Mouse (Mus musculus) MEL (cell line): Measurements from ENCODE around the gene Rftn1. TPM values are rescaled to one million over a fixed set of nuclear protein-coding genes. Genes with fewer than 3 reads are reported as not detected.

Experiments
- DNase-seq: peaks from one replicate; pipeline ENCODE4 v3.0.0; 2011; ENCODE audit warnings: low read depth, low spot score
- H3K27ac ChIP-seq: 2 replicates; pipeline ENCODE4 v1.5.1; 2012; ENCODE audit warnings: low read depth, mild to moderate bottlenecking, control low read depth, low read length, moderate library complexity; ENCODE audit not compliant: control insufficient read depth
- H3K27me3 ChIP-seq, 2 experiments: fragments of 150-350 bp in 1 of 2; sonication (generic) in 1 of 2; 2 replicates each; pipeline ENCODE4 v1.6.1; 2012; ENCODE audit warnings: low read length in 2 of 2, mild to moderate bottlenecking in 2 of 2, improper control_type of control experiment in 1 of 2, moderate library complexity in 1 of 2; ENCODE audit not compliant: insufficient read depth in 2 of 2, control insufficient read depth in 1 of 2
- H3K36me3 ChIP-seq, 2 experiments: 2 replicates each; pipeline ENCODE4 v1.6.1; 2012 to 2014; ENCODE audit warnings: low read length in 2 of 2, improper control_type of control experiment in 1 of 2, inconsistent platforms in 1 of 2, mild to moderate bottlenecking in 1 of 2; ENCODE audit not compliant: insufficient read depth in 2 of 2, control insufficient read depth in 1 of 2
- H3K4me1 ChIP-seq, 2 experiments: fragments of 150-350 bp in 1 of 2; sonication (generic) in 1 of 2; 2 replicates each; pipeline ENCODE4 v1.6.1; 2012; ENCODE audit warnings: low read length in 2 of 2, improper control_type of control experiment in 1 of 2, mild to moderate bottlenecking in 1 of 2; ENCODE audit not compliant: insufficient read depth in 2 of 2, control insufficient read depth in 1 of 2
- H3K4me3 ChIP-seq, 2 experiments: fragments of 150-350 bp in 1 of 2; sonication (generic) in 1 of 2; 2 replicates each; pipeline ENCODE4 v1.5.1; 2012; ENCODE audit warnings: low read depth in 2 of 2, low read length in 2 of 2, mild to moderate bottlenecking in 2 of 2, moderate library complexity in 2 of 2, control low read depth in 1 of 2, improper control_type of control experiment in 1 of 2; ENCODE audit not compliant: control insufficient read depth in 1 of 2, insufficient read depth in 1 of 2
- H3K79me2 ChIP-seq: 2 replicates; pipeline ENCODE4 v1.6.1; 2012; ENCODE audit warnings: mild to moderate bottlenecking, low read length, moderate library complexity; ENCODE audit not compliant: control insufficient read depth, poor library complexity, insufficient read depth
- H3K9ac ChIP-seq: 2 replicates; pipeline ENCODE4 v1.6.1; 2012; ENCODE audit warnings: low read depth, mild to moderate bottlenecking, control low read depth, low read length, moderate library complexity; ENCODE audit not compliant: control insufficient read depth, poor library complexity, severe bottlenecking
- H3K9me3 ChIP-seq: fragments of 150-350 bp; sonication (generic); replicated peaks from 2 replicates; pipeline ENCODE4 v1.6.1; 2012; ENCODE audit warnings: mild to moderate bottlenecking, low read length, improper control_type of control experiment, moderate library complexity; ENCODE audit not compliant: insufficient read depth
- CHD1 ChIP-seq: IDR thresholded peaks from 2 replicates; pipeline ENCODE4 v1.6.1; 2012; ENCODE audit warnings: low read depth, mild to moderate bottlenecking, inconsistent platforms, low read length, improper control_type of control experiment
- CHD2 ChIP-seq: IDR thresholded peaks from 2 replicates; pipeline ENCODE4 v1.6.1; 2011; ENCODE audit warnings: low read length, improper control_type of control experiment
- CTCF ChIP-seq, 3 experiments: IDR thresholded peaks in 2 of 3; conservative IDR thresholded peaks in 1 of 3; 2 replicates each; pipeline ENCODE4 v1.5.1; 2011 to 2012; ENCODE audit warnings: low read length in 3 of 3, low read depth in 2 of 3, mild to moderate bottlenecking in 2 of 3, improper control_type of control experiment in 1 of 3, inconsistent platforms in 1 of 3, mixed read lengths in 1 of 3, moderate library complexity in 1 of 3; ENCODE audit not compliant: control insufficient read depth in 1 of 3, insufficient read depth in 1 of 3, poor library complexity in 1 of 3, severe bottlenecking in 1 of 3
- E2F4 ChIP-seq: IDR thresholded peaks from 2 replicates; pipeline ENCODE4 v1.6.1; 2011; ENCODE audit warnings: low read depth, low read length, improper control_type of control experiment, borderline replicate concordance
- ELF1 ChIP-seq: IDR thresholded peaks from 2 replicates; pipeline ENCODE4 v1.6.1; 2014; ENCODE audit warnings: low read depth, mild to moderate bottlenecking, inconsistent platforms, low read length, improper control_type of control experiment, moderate library complexity
- EP300 ChIP-seq, 2 experiments: IDR thresholded peaks; 2 replicates each; pipeline ENCODE4 v1.6.1; 2011; ENCODE audit warnings: improper control_type of control experiment in 2 of 2, low read length in 2 of 2, low read depth in 1 of 2, mild to moderate bottlenecking in 1 of 2
- ETS1 ChIP-seq: IDR thresholded peaks from 2 replicates; pipeline ENCODE4 v1.6.1; 2012; ENCODE audit warnings: low read depth, mild to moderate bottlenecking, inconsistent platforms, low read length, improper control_type of control experiment, moderate library complexity
- GATA1 ChIP-seq: IDR thresholded peaks from 2 replicates; pipeline ENCODE4 v1.6.1; 2011; ENCODE audit warnings: low read depth, low read length, improper control_type of control experiment
- MAFK ChIP-seq: IDR thresholded peaks from 2 replicates; pipeline ENCODE4 v1.6.1; 2011; ENCODE audit warnings: low read depth, mild to moderate bottlenecking, low read length, improper control_type of control experiment, borderline replicate concordance
- MAZ ChIP-seq: IDR thresholded peaks from 2 replicates; pipeline ENCODE4 v1.6.1; 2012; ENCODE audit warnings: low read depth, mild to moderate bottlenecking, inconsistent platforms, low read length, improper control_type of control experiment
- NELFE ChIP-seq: IDR thresholded peaks from 2 replicates; pipeline ENCODE4 v1.6.1; 2011; ENCODE audit warnings: low read depth, low read length, improper control_type of control experiment
- NRF1 ChIP-seq: IDR thresholded peaks from 2 replicates; pipeline ENCODE4 v1.6.1; 2014; ENCODE audit warnings: low read depth, mild to moderate bottlenecking, inconsistent platforms, low read length, improper control_type of control experiment, moderate library complexity; ENCODE audit not compliant: poor library complexity, insufficient read depth, severe bottlenecking
- POLR2AphosphoS2 ChIP-seq: IDR thresholded peaks from 2 replicates; pipeline ENCODE4 v1.6.1; 2011; ENCODE audit warnings: low read length, improper control_type of control experiment
- POLR2AphosphoS5 ChIP-seq: IDR thresholded peaks from 2 replicates; pipeline ENCODE4 v1.6.1; 2012; ENCODE audit warnings: low read depth, borderline replicate concordance, mild to moderate bottlenecking, inconsistent platforms, low read length, moderate library complexity, mixed read lengths
- RCOR1 ChIP-seq: IDR thresholded peaks from 2 replicates; pipeline ENCODE4 v1.6.1; 2012; ENCODE audit warnings: low read depth, mild to moderate bottlenecking, inconsistent platforms, low read length, improper control_type of control experiment
- SMC3 ChIP-seq: IDR thresholded peaks from 2 replicates; pipeline ENCODE4 v1.6.1; 2011; ENCODE audit warnings: low read depth, low read length, improper control_type of control experiment
- TBP ChIP-seq: IDR thresholded peaks from 2 replicates; pipeline ENCODE4 v1.8.0; 2011; ENCODE audit warnings: low read depth, low read length, improper control_type of control experiment
- TCF12 ChIP-seq: IDR thresholded peaks from 2 replicates; pipeline ENCODE4 v1.6.1; 2014; ENCODE audit warnings: low read depth, mild to moderate bottlenecking, inconsistent platforms, low read length, improper control_type of control experiment, moderate library complexity
- UBTF ChIP-seq: IDR thresholded peaks from 2 replicates; pipeline ENCODE4 v1.6.1; 2012; ENCODE audit warnings: low read depth, mild to moderate bottlenecking, inconsistent platforms, low read length, improper control_type of control experiment, moderate library complexity, borderline replicate concordance; ENCODE audit not compliant: insufficient read depth
- USF2 ChIP-seq, 2 experiments: IDR thresholded peaks; 2 replicates each; pipeline ENCODE4 v1.6.1; 2011 to 2012; ENCODE audit warnings: improper control_type of control experiment in 2 of 2, low read length in 2 of 2, borderline replicate concordance in 1 of 2, inconsistent platforms in 1 of 2, low read depth in 1 of 2, mild to moderate bottlenecking in 1 of 2; ENCODE audit not compliant: insufficient read depth in 1 of 2
- ZMIZ1 ChIP-seq: IDR thresholded peaks from 2 replicates; pipeline ENCODE4 v1.6.1; 2012; ENCODE audit warnings: low read depth, mild to moderate bottlenecking, inconsistent platforms, low read length, improper control_type of control experiment, moderate library complexity
- ZNF384 ChIP-seq: IDR thresholded peaks from 2 replicates; pipeline ENCODE4 v1.6.1; 2012; ENCODE audit warnings: low read depth, mild to moderate bottlenecking, inconsistent platforms, low read length, improper control_type of control experiment
- polyA plus RNA-seq, 2 experiments: library from polyadenylated mRNA; stranded (reverse) in 1 of 2; unstranded in 1 of 2; fragments of >175 nt in 1 of 2; fragments of >200 nt in 1 of 2; gene quantifications; 2 replicates each; pipeline versions ENCODE4 v1.2.1 to v1.2.4; 2012; ENCODE audit warnings: low replicate concordance in 2 of 2, low read depth in 1 of 2; ENCODE audit not compliant: insufficient read length in 2 of 2, insufficient read depth in 1 of 2, missing spikeins in 1 of 2
- total RNA-seq: library from RNA; depleted of rRNA; stranded (reverse); fragments of 300-350 nt; gene quantifications from 2 replicates; pipeline ENCODE4 v1.2.3, GENCODE M21; 2012

Gene Rftn1
- total and polyA plus RNA-seq, 3 experiments, result 70.2 to 76.1 TPM; not detected in 1

DNA sequence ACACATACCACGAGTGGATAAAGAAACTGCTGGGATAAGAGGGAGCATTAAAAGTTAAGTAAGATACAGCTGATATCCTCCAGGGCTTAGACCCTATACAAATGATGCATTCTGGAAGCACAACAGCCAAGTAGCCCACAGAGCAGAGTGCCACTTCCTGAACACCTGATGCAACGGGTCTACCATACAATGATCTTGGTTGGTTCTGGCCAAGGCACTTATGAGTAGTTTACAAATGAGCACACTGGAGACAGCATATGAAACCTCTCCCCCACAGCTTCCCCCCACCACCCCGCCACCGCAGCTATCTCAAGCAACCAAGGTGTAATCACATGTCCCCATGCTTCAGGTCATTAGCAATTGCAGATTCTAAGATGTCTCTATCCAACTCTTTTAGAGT lies 106.5 kb downstream of the Rftn1 start:
- Histone ChIP-seq H3K4me3 (no peak overlapping the region), H3K36me3 (peaks cover 0 to 6% of the 10 kb centered on the region in 2 experiments; a peak in 2 of 4 replicates), H3K27ac (no peak overlapping the region), H3K4me1 (no peaks in the 10 kb centered on the region), H3K27me3 (no peaks in the 10 kb centered on the region), H3K79me2 (no peaks in the 10 kb centered on the region), H3K9ac (no peak overlapping the region), H3K9me3 (no peaks in the 10 kb centered on the region)
- no peak for TF ChIP-seq CTCF (IDR thresholded peaks at IDR 0.05 in 2 of 3, conservative IDR thresholded peaks at IDR 0.05 in 1 of 3; ENCODE audit: control insufficient read depth in 1 of 3, insufficient read depth in 1 of 3, low read depth in 2 of 3, low read length in 3 of 3, poor library complexity in 1 of 3, severe bottlenecking in 1 of 3)
- no peak for TF ChIP-seq ELF1
- TF ChIP-seq NELFE, result no peak
- no peak for TF ChIP-seq RCOR1
- no peak for TF ChIP-seq TCF12
- TF ChIP-seq MAFK, result no peak
- no peak for TF ChIP-seq GATA1
- no peak for TF ChIP-seq EP300 (IDR thresholded peaks at IDR 0.05; ENCODE audit: low read depth in 1 of 2, low read length in 2 of 2)
- no peak for TF ChIP-seq CHD2
- no peak for TF ChIP-seq ZNF384
- no peak for TF ChIP-seq POLR2AphosphoS5
- TF ChIP-seq UBTF, result no peak
- TF ChIP-seq NRF1, result no peak
- no peak for TF ChIP-seq E2F4
- no peak for TF ChIP-seq ETS1
- no peak for TF ChIP-seq CHD1
- no peak for DNase-seq

DNA sequence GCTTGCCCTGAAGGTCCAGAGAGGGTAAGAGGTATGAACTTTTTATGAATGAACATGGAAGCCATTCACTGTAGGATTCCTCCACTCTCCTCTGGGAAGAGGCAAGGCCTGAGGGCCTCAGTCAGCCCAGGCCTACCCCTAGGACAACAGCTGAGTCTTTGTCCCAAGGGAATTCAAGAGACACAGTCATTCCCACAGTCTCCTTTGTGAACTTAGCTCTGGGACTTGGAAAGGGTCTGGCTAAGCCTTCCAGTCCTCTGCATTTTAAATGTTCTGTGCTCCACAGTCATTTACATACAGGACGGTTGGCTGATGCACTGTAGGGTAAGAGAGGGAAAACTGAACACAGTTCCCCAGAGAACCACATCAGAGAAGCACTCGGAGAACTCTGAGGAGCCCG lies 107.5 kb downstream of the Rftn1 start:
- Histone ChIP-seq H3K4me3 (no peak overlapping the region), H3K27me3 (no peaks in the 10 kb centered on the region), H3K27ac (no peak overlapping the region), H3K79me2 (no peaks in the 10 kb centered on the region), H3K36me3 (peaks cover 0 to 6% of the 10 kb centered on the region in 2 experiments; a peak in 2 of 4 replicates), H3K4me1 (no peaks in the 10 kb centered on the region), H3K9me3 (no peaks in the 10 kb centered on the region), H3K9ac (no peak overlapping the region)
- DNase-seq, result no peak
- TF ChIP-seq ELF1 (no peak), ZMIZ1 (no peak), ETS1 (no peak), TBP (no peak), E2F4 (no peak), POLR2AphosphoS2 (no peak), MAZ (no peak), CHD2 (no peak), USF2 (IDR thresholded peaks at IDR 0.05; ENCODE audit: borderline replicate concordance in 1 of 2, insufficient read depth in 1 of 2, low read depth in 1 of 2, low read length in 2 of 2) (no peak), SMC3 (no peak)
